Mouse (Mus musculus): ENCODE measurements around the gene Eda. TPM values are rescaled to one million over a fixed set of nuclear protein-coding genes. Genes with fewer than 3 reads are reported as not detected.

Eda gene
- total and polyA plus RNA-seq, 3 experiments: 2.0 to 3.6 TPM; not detected in 1

- Histone ChIP-seq H3K9ac (ENCODE audit: control insufficient read depth, low read depth, low read length, poor library complexity, severe bottlenecking) (no peak overlapping the region), H3K4me1 (ENCODE audit: control insufficient read depth in 1 of 2, insufficient read depth in 2 of 2, low read length in 2 of 2) (no peaks in the 10 kb centered on the region), H3K79me2 (ENCODE audit: control insufficient read depth, insufficient read depth, low read length, poor library complexity) (no peaks in the 10 kb centered on the region), H3K27ac (ENCODE audit: control insufficient read depth, low read depth, low read length) (no peak overlapping the region), H3K27me3 (ENCODE audit: control insufficient read depth in 1 of 2, insufficient read depth in 2 of 2, low read length in 2 of 2) (no peaks in the 10 kb centered on the region), H3K4me3 (ENCODE audit: control insufficient read depth in 1 of 2, insufficient read depth in 1 of 2, low read depth in 2 of 2, low read length in 2 of 2) (no peak overlapping the region), H3K36me3 (ENCODE audit: control insufficient read depth in 1 of 2, insufficient read depth in 2 of 2, low read length in 2 of 2) (no peaks in the 10 kb centered on the region), H3K9me3 (replicated peaks; ENCODE audit: insufficient read depth, low read length) (no peaks in the 10 kb centered on the region)
- no peak for DNase-seq (ENCODE audit: low read depth, low spot score)
- TF ChIP-seq MYB (IDR thresholded peaks at IDR 0.05; ENCODE audit: low read depth, low read length) (no peak), SIN3A (IDR thresholded peaks at IDR 0.05; ENCODE audit: low read length) (no peak), ELF1 (IDR thresholded peaks at IDR 0.05; ENCODE audit: low read depth, low read length) (no peak), CTCF (IDR thresholded peaks at IDR 0.05 in 2 of 3, conservative IDR thresholded peaks at IDR 0.05 in 1 of 3; ENCODE audit: control insufficient read depth in 1 of 3, insufficient read depth in 1 of 3, low read depth in 2 of 3, low read length in 3 of 3, poor library complexity in 1 of 3, severe bottlenecking in 1 of 3) (no peak), E2F4 (IDR thresholded peaks at IDR 0.05; ENCODE audit: borderline replicate concordance, low read depth, low read length) (no peak), TBP (IDR thresholded peaks at IDR 0.05; ENCODE audit: low read depth, low read length) (no peak)
These were observed 425.5 kb downstream of the Eda start for GRCm38 (mm10) chrX:100400900-100401299.

DNA sequence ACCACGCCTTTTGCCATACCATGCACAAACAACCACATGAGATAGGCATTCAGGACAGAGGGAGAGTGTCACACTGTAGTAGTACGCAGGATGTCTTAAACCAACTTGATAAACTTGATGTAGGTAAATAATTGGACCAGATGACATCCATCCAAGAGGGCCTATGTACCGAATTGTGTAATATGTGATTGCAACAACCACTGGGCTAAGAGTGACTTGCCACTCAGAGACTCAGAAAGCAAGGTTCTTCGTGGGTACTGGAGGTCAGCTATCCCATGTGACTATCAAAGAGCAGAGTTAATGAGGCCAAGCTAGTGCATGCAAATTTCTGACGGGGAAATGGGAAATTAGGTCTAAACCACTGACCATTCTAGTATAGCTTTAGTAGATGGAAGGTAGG lies 426.3 kb downstream of the Eda start:
- H3K27ac ChIP-seq (ENCODE audit: control insufficient read depth, low read depth, low read length): no peak overlapping the region
- no peaks in the 10 kb centered on the region for H3K4me1 ChIP-seq (ENCODE audit: control insufficient read depth in 1 of 2, insufficient read depth in 2 of 2, low read length in 2 of 2)
- H3K4me3 ChIP-seq (ENCODE audit: control insufficient read depth in 1 of 2, insufficient read depth in 1 of 2, low read depth in 2 of 2, low read length in 2 of 2): no peak overlapping the region
- H3K9ac ChIP-seq (ENCODE audit: control insufficient read depth, low read depth, low read length, poor library complexity, severe bottlenecking): no peak overlapping the region
- H3K9me3 ChIP-seq (replicated peaks; ENCODE audit: insufficient read depth, low read length): no peaks in the 10 kb centered on the region
- no peaks in the 10 kb centered on the region for H3K79me2 ChIP-seq (ENCODE audit: control insufficient read depth, insufficient read depth, low read length, poor library complexity)
- DNase-seq (ENCODE audit: low read depth, low spot score): no peak
- TF ChIP-seq JUND (IDR thresholded peaks at IDR 0.05; ENCODE audit: low read depth, low read length): no peak
- no peak for TF ChIP-seq TAL1 (IDR thresholded peaks at IDR 0.05; ENCODE audit: low read length)
- no peaks in the 10 kb centered on the region for H3K36me3 ChIP-seq (ENCODE audit: control insufficient read depth in 1 of 2, insufficient read depth in 2 of 2, low read length in 2 of 2)
- no peaks in the 10 kb centered on the region for H3K27me3 ChIP-seq (ENCODE audit: control insufficient read depth in 1 of 2, insufficient read depth in 2 of 2, low read length in 2 of 2)

- no peak overlapping the region for H3K27ac ChIP-seq (ENCODE audit: control insufficient read depth, low read depth, low read length)
- no peak overlapping the region for H3K9ac ChIP-seq (ENCODE audit: control insufficient read depth, low read depth, low read length, poor library complexity, severe bottlenecking)
- no peaks in the 10 kb centered on the region for H3K27me3 ChIP-seq (ENCODE audit: control insufficient read depth in 1 of 2, insufficient read depth in 2 of 2, low read length in 2 of 2)
- H3K36me3 ChIP-seq (ENCODE audit: control insufficient read depth in 1 of 2, insufficient read depth in 2 of 2, low read length in 2 of 2): no peaks in the 10 kb centered on the region
- no peak for TF ChIP-seq JUND (IDR thresholded peaks at IDR 0.05; ENCODE audit: low read depth, low read length)
- no peak for TF ChIP-seq ETS1 (IDR thresholded peaks at IDR 0.05; ENCODE audit: low read depth, low read length)
- TF ChIP-seq ZKSCAN1 (IDR thresholded peaks at IDR 0.05; ENCODE audit: low read depth, low read length): no peak
- no peak for TF ChIP-seq ZNF384 (IDR thresholded peaks at IDR 0.05; ENCODE audit: low read depth, low read length)
- no peak for TF ChIP-seq POLR2A (IDR thresholded peaks at IDR 0.05; ENCODE audit: control insufficient read depth in 1 of 2, insufficient read depth in 1 of 2, low read depth in 1 of 2, low read length in 2 of 2, poor library complexity in 1 of 2)
- no peak for TF ChIP-seq RAD21 (IDR thresholded peaks at IDR 0.05; ENCODE audit: low read depth, low read length)
- TF ChIP-seq KAT2A (conservative IDR thresholded peaks at IDR 0.05; ENCODE audit: low read depth, low read length): no peak
- no peak for TF ChIP-seq NRF1 (IDR thresholded peaks at IDR 0.05; ENCODE audit: insufficient read depth, low read depth, low read length, poor library complexity, severe bottlenecking)
- no peak for TF ChIP-seq MXI1 (IDR thresholded peaks at IDR 0.05; ENCODE audit: low read depth, low read length)
- no peaks in the 10 kb centered on the region for H3K9me3 ChIP-seq (replicated peaks; ENCODE audit: insufficient read depth, low read length)
- no peak overlapping the region for H3K4me3 ChIP-seq (ENCODE audit: control insufficient read depth in 1 of 2, insufficient read depth in 1 of 2, low read depth in 2 of 2, low read length in 2 of 2)
- no peak for DNase-seq (ENCODE audit: low read depth, low spot score)
- no peaks in the 10 kb centered on the region for H3K79me2 ChIP-seq (ENCODE audit: control insufficient read depth, insufficient read depth, low read length, poor library complexity)
- no peaks in the 10 kb centered on the region for H3K4me1 ChIP-seq (ENCODE audit: control insufficient read depth in 1 of 2, insufficient read depth in 2 of 2, low read length in 2 of 2)
These were observed 433.8 kb downstream of the Eda start for GRCm38 (mm10) chrX:100409245-100409644.

Measured in MEL (cell line).